Mouse (Mus musculus) liver, embryonic 13.5 days (tissue): ENCODE results near the gene Sf3a2. TPM values are rescaled to one million over a fixed set of nuclear protein-coding genes. Genes with fewer than 3 reads are reported as not detected.

Source experiments
- ATAC-seq: fragments of 200-750 bp; cut with Nextera tagmentation; 2 replicates; pipeline ENCODE4 v1.8.0; 2017; ENCODE audit warnings: low read depth, mild to moderate bottlenecking, moderate number of reproducible peaks, moderate library complexity
- DNase-seq: peaks from one replicate; pipeline ENCODE4 v3.0.0; 2022
- H3K27ac ChIP-seq: fragments of 300-500 bp; sonication (generic); 2 replicates; pipeline ENCODE4 v1.5.1; 2015; ENCODE audit warnings: moderate library complexity, mild to moderate bottlenecking, inconsistent platforms
- H3K27me3 ChIP-seq: fragments of 300-500 bp; sonication (generic); 2 replicates; pipeline ENCODE4 v1.6.1; 2015; ENCODE audit warnings: mild to moderate bottlenecking, inconsistent platforms
- H3K36me3 ChIP-seq: fragments of 300-500 bp; sonication (generic); 2 replicates; pipeline ENCODE4 v1.6.1; 2015; ENCODE audit warnings: mild to moderate bottlenecking, inconsistent platforms
- H3K4me1 ChIP-seq: fragments of 300-500 bp; sonication (generic); replicated peaks from 2 replicates; pipeline ENCODE4 v1.6.1; 2015; ENCODE audit warnings: inconsistent platforms
- H3K4me2 ChIP-seq: fragments of 300-500 bp; sonication (generic); 2 replicates; pipeline ENCODE4 v1.6.1; 2015; ENCODE audit warnings: inconsistent platforms, mild to moderate bottlenecking, moderate library complexity
- H3K4me3 ChIP-seq: fragments of 300-500 bp; sonication (generic); replicated peaks from 2 replicates; pipeline ENCODE4 v1.5.1; 2015; ENCODE audit warnings: mild to moderate bottlenecking, inconsistent platforms
- H3K9ac ChIP-seq: fragments of 300-500 bp; sonication (generic); 2 replicates; pipeline ENCODE4 v1.6.1; 2015; ENCODE audit warnings: mild to moderate bottlenecking, inconsistent platforms
- H3K9me3 ChIP-seq: fragments of 300-500 bp; sonication (generic); replicated peaks from 2 replicates; pipeline ENCODE4 v1.6.1; 2016; ENCODE audit warnings: inconsistent platforms
- WGBS: fragments of 180-500 bp; shearing (Covaris S2); methylation state at CpG from one replicate; pipeline ENCODE4 v1.1.7; 2015; ENCODE audit not compliant: insufficient replicate concordance; 5-methylcytosine and 5-hydroxymethylcytosine counted together
- polyA plus RNA-seq: library from polyadenylated mRNA; unstranded; fragments of >200 nt; fragmentation: Nextera tagmentation; extraction: Ambion mirVana; gene quantifications from 2 replicates; pipeline ENCODE4 v1.2.1, GENCODE M21; 2015

The Sf3a2 gene
- polyA plus RNA-seq, 1 experiment from 2014 or later = 35.7 TPM

GRCm38 (mm10) chr10:80776358-80776869 lies 21.6 kb upstream of the Sf3a2 start:
- ATAC-seq = no peak
- Histone ChIP-seq H3K9ac (no peak overlapping the region), H3K4me2 (no peak overlapping the region), H3K27me3 (no peaks in the 10 kb centered on the region), H3K4me1 (peaks cover 29% of the 10 kb centered on the region), H3K9me3 (no peaks in the 10 kb centered on the region), H3K27ac (no peak overlapping the region), H3K36me3 (peaks cover 100% of the 10 kb centered on the region), H3K4me3 (no peak overlapping the region)
- DNase-seq = no peak
- whole genome bisulfite sequencing = 84% methylated on average over 6 of the region's 6 CpGs

- 79% methylated on average over 5 of the region's 5 CpGs for WGBS
- no peaks in the 10 kb centered on the region for H3K27me3 ChIP-seq
- H3K4me2 ChIP-seq = no peak overlapping the region
- no peaks in the 10 kb centered on the region for H3K9me3 ChIP-seq
- peaks cover 29% of the 10 kb centered on the region for H3K4me1 ChIP-seq
- H3K36me3 ChIP-seq = peaks cover 100% of the 10 kb centered on the region
- ATAC-seq (no peak), DNase-seq (no peak)
- H3K9ac ChIP-seq = no peak overlapping the region
- no peak overlapping the region for H3K4me3 ChIP-seq
- H3K27ac ChIP-seq = no peak overlapping the region
These were observed 20.9 kb upstream of the Sf3a2 start for GRCm38 (mm10) chr10:80777123-80777522.

- H3K9me3 ChIP-seq = no peaks in the 10 kb centered on the region
- H3K4me2 ChIP-seq = no peak overlapping the region
- H3K4me3 ChIP-seq = no peak overlapping the region
- H3K9ac ChIP-seq = no peak overlapping the region
- peaks cover 100% of the 10 kb centered on the region for H3K36me3 ChIP-seq
- ATAC-seq (no peak), DNase-seq (no peak)
- H3K27ac ChIP-seq = no peak overlapping the region
- peaks cover 6% of the 10 kb centered on the region for H3K4me1 ChIP-seq
- H3K27me3 ChIP-seq = no peaks in the 10 kb centered on the region
These were observed 18.4 kb upstream of the Sf3a2 start for GRCm38 (mm10) chr10:80779565-80779964.

- 96% methylated on average over 2 of the region's 2 CpGs for WGBS
- Histone ChIP-seq H3K9me3 (no peaks in the 10 kb centered on the region), H3K36me3 (peaks cover 100% of the 10 kb centered on the region), H3K4me1 (no peaks in the 10 kb centered on the region), H3K9ac (no peak overlapping the region), H3K27me3 (no peaks in the 10 kb centered on the region), H3K4me2 (no peak overlapping the region), H3K4me3 (no peak overlapping the region), H3K27ac (no peak overlapping the region)
- ATAC-seq = no peak
- no peak for DNase-seq
These were observed 13.7 kb upstream of the Sf3a2 start for GRCm38 (mm10) chr10:80784302-80784701.

GRCm38 (mm10) chr10:80784871-80785270 lies 13.1 kb upstream of the Sf3a2 start:
- Histone ChIP-seq H3K9ac (no peak overlapping the region), H3K4me3 (no peak overlapping the region), H3K27me3 (no peaks in the 10 kb centered on the region), H3K4me2 (no peak overlapping the region), H3K36me3 (peaks cover 99% of the 10 kb centered on the region), H3K9me3 (no peaks in the 10 kb centered on the region), H3K27ac (no peak overlapping the region), H3K4me1 (no peaks in the 10 kb centered on the region)
- 92% methylated on average over 12 of the region's 12 CpGs for WGBS
- no peak for ATAC-seq
- no peak for DNase-seq

GRCm38 (mm10) chr10:80785963-80786362 lies 12.0 kb upstream of the Sf3a2 start:
- Histone ChIP-seq H3K36me3 (peaks cover 99% of the 10 kb centered on the region), H3K27ac (no peak overlapping the region), H3K9ac (no peak overlapping the region), H3K27me3 (no peaks in the 10 kb centered on the region), H3K4me2 (no peak overlapping the region), H3K4me1 (peaks cover 1% of the 10 kb centered on the region; the same call in 1 of the 2 replicates), H3K4me3 (no peak overlapping the region), H3K9me3 (no peaks in the 10 kb centered on the region)
- DNase-seq = no peak
- WGBS = 91% methylated on average over 11 of the region's 11 CpGs
- ATAC-seq = no peak

GRCm38 (mm10) chr10:80787517-80787916 lies 10.5 kb upstream of the Sf3a2 start:
- Histone ChIP-seq H3K9ac (no peak overlapping the region), H3K4me1 (peaks cover 14% of the 10 kb centered on the region), H3K36me3 (peaks cover 99% of the 10 kb centered on the region), H3K27me3 (no peaks in the 10 kb centered on the region), H3K9me3 (no peaks in the 10 kb centered on the region), H3K27ac (no peak overlapping the region), H3K4me3 (no peak overlapping the region), H3K4me2 (no peak overlapping the region)
- ATAC-seq (no peak), DNase-seq (no peak)
- 87% methylated on average over 2 of the region's 2 CpGs for WGBS

GRCm38 (mm10) chr10:80790761-80791404 lies 7.1 kb upstream of the Sf3a2 start:
- Histone ChIP-seq H3K27ac (peak overlapping the region; percentile 9; the same call in 1 of the 2 replicates), H3K4me2 (no peak overlapping the region), H3K4me1 (peaks cover 21% of the 10 kb centered on the region), H3K36me3 (peaks cover 99% of the 10 kb centered on the region), H3K9ac (no peak overlapping the region), H3K9me3 (no peaks in the 10 kb centered on the region), H3K4me3 (no peak overlapping the region), H3K27me3 (no peaks in the 10 kb centered on the region)
- ATAC-seq (no peak), DNase-seq (no peak)
- 79% methylated on average over 19 of the region's 19 CpGs for WGBS

GRCm38 (mm10) chr10:80791476-80792174 lies 6.4 kb upstream of the Sf3a2 start:
- Histone ChIP-seq H3K9me3 (no peaks in the 10 kb centered on the region), H3K27me3 (no peaks in the 10 kb centered on the region), H3K4me3 (no peak overlapping the region), H3K4me1 (peaks cover 29% of the 10 kb centered on the region), H3K9ac (no peak overlapping the region), H3K27ac (no peak overlapping the region; the same call in 1 of the 2 replicates), H3K4me2 (no peak overlapping the region), H3K36me3 (peaks cover 99% of the 10 kb centered on the region)
- ATAC-seq (no peak), DNase-seq (no peak)
- 76% methylated on average over 33 of the region's 33 CpGs for WGBS

GRCm38 (mm10) chr10:80792175-80793032 lies 5.6 kb upstream of the Sf3a2 start:
- peaks cover 92% of the 10 kb centered on the region for H3K36me3 ChIP-seq
- no peaks in the 10 kb centered on the region for H3K9me3 ChIP-seq
- DNase-seq = no peak
- no peak overlapping the region for H3K4me2 ChIP-seq
- peaks cover 37% of the 10 kb centered on the region for H3K4me1 ChIP-seq
- ATAC-seq = no peak
- no peaks in the 10 kb centered on the region for H3K27me3 ChIP-seq
- no peak overlapping the region for H3K9ac ChIP-seq
- 64% methylated on average over 41 of the region's 41 CpGs for WGBS
- no peak overlapping the region for H3K4me3 ChIP-seq
- no peak overlapping the region for H3K27ac ChIP-seq

- Histone ChIP-seq H3K27ac (no peak overlapping the region), H3K36me3 (peaks cover 84% of the 10 kb centered on the region), H3K27me3 (no peaks in the 10 kb centered on the region), H3K9me3 (no peaks in the 10 kb centered on the region), H3K4me3 (no peak overlapping the region), H3K4me2 (no peak overlapping the region), H3K4me1 (peaks cover 37% of the 10 kb centered on the region), H3K9ac (no peak overlapping the region)
- 88% methylated on average over 13 of the region's 13 CpGs for whole genome bisulfite sequencing
- ATAC-seq (no peak), DNase-seq (no peak)
These were observed 4.8 kb upstream of the Sf3a2 start for GRCm38 (mm10) chr10:80793033-80793784.
